Mouse (Mus musculus): ENCODE measurements at regions not wholly inside any gene's neighbourhood (a gene's known extent, or its start where the extent isn't known, plus 50 kb on each side); places are given as distances from the start of the nearest gene placed in this dataset.

GRCm38 (mm10) chr2:50013882-50014281 lies 52.3 kb upstream of the Lypd6 start:
- no peak for ATAC-seq (ENCODE audit: low FRiP score, low TSS enrichment)
- Histone ChIP-seq H3K27me3 (ENCODE audit: control insufficient read depth, insufficient read depth, low read length) (no peaks in the 10 kb centered on the region), H3K9ac (ENCODE audit: low read length) (no peak overlapping the region), H3K4me2 (replicated peaks; ENCODE audit: low read depth) (no peak overlapping the region), H3K36me3 (ENCODE audit: control insufficient read depth, insufficient read depth, low read length) (no peaks in the 10 kb centered on the region), H3K4me1 (replicated peaks; ENCODE audit: control insufficient read depth, insufficient read depth) (no peaks in the 10 kb centered on the region), H3K4me3 (ENCODE audit: low read depth, low read length) (no peak overlapping the region), H3K27ac (replicated peaks) (no peak overlapping the region), H3K9me3 (ENCODE audit: control insufficient read depth, low read length) (no peaks in the 10 kb centered on the region)
- DNase-seq (ENCODE audit: low spot score) = no peak
- WGBS = 75% methylated on average over 5 of the region's 5 CpGs
- TF ChIP-seq EP300 (optimal IDR thresholded peaks at IDR 0.05) (no peak), CTCF (IDR thresholded peaks at IDR 0.05; ENCODE audit: low read depth) (no peak)

- no peak for TF ChIP-seq EP300 (optimal IDR thresholded peaks at IDR 0.05)
- no peak for TF ChIP-seq CTCF (IDR thresholded peaks at IDR 0.05; ENCODE audit: low read depth)
- 63% methylated on average over 2 of the region's 2 CpGs for WGBS
- Histone ChIP-seq H3K36me3 (ENCODE audit: control insufficient read depth, insufficient read depth, low read length) (no peaks in the 10 kb centered on the region), H3K4me1 (replicated peaks; ENCODE audit: control insufficient read depth, insufficient read depth) (no peaks in the 10 kb centered on the region), H3K27me3 (ENCODE audit: control insufficient read depth, insufficient read depth, low read length) (no peaks in the 10 kb centered on the region), H3K9ac (ENCODE audit: low read length) (no peak overlapping the region), H3K9me3 (ENCODE audit: control insufficient read depth, low read length) (no peaks in the 10 kb centered on the region), H3K4me2 (replicated peaks; ENCODE audit: low read depth) (no peak overlapping the region), H3K27ac (replicated peaks) (no peak overlapping the region), H3K4me3 (ENCODE audit: low read depth, low read length) (no peak overlapping the region)
- no peak for ATAC-seq (ENCODE audit: low FRiP score, low TSS enrichment)
- no peak for DNase-seq (ENCODE audit: low spot score)
Observed at GRCm38 (mm10) chr2:50014683-50015082, 51.5 kb upstream of the Lypd6 start.

Data from stomach, postnatal 0 days (tissue).